Mouse (Mus musculus) E14TG2a.4 (cell line): ENCODE measurements at regions not wholly inside any gene's neighbourhood (a gene's known extent, or its start where the extent isn't known, plus 50 kb on each side); places are given as distances from the start of the nearest gene placed in this dataset.

Source experiments
- CTCF ChIP-seq: conservative IDR thresholded peaks from 2 replicates; pipeline ENCODE4 v1.5.1; 2014; ENCODE audit warnings: low read length
- NANOG ChIP-seq: IDR thresholded peaks from 2 replicates; pipeline ENCODE4 v1.6.1; 2014; ENCODE audit warnings: borderline replicate concordance, low read length, mixed read lengths

DNA sequence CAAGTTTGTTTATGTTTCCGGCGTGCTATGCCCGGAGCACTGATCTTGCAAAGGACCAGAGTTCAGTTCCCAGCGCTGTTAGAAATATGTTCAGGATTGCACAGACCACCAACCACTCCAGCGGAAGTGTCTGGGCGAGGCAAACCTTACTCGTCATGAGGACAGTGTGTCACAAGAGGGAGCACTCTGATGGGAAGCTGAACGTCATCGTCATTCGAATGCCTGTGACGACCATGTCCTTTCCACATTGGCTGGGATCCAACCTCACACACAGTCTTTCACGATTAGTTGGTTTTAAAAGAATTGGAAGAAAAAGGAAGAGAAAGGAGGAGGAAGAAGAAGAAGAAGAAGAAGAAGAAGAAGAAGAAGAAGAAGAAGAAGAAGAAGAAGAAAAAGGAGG, 326.5 kb upstream of the Rtl1 start:
- no peak for TF ChIP-seq CTCF
- TF ChIP-seq NANOG: no peak
